Mouse (Mus musculus) heart, postnatal 0 days (tissue): ENCODE measurements around the gene Zfp771.

Experiments used
- CTCF ChIP-seq: IDR thresholded peaks from 2 replicates; pipeline ENCODE4 v1.5.1; 2016; ENCODE audit warnings: antibody characterized with exemption, control low read depth, low read depth
- EP300 ChIP-seq: IDR thresholded peaks from 2 replicates; pipeline ENCODE4 v1.6.1; 2016; ENCODE audit warnings: antibody characterized with exemption, low read depth

DNA sequence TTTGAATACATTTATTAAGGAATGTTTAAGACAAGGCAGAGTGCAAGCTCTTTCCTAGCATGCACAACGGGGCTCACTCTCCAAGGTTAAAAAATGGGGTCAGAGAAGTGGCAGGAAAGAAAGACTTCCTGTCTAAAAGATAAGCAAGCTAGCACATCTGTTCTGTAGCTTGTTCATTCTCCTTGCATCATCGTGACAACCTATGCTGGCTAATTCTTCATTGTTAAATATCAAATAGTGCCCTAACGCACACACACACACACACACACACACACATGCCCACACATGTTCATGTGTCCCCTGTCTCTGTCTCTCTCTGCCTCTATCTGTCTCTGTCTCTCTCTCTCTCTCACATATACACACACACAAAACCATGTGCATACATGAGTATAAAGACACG is 37.0 kb downstream of the Zfp771 start:
- TF ChIP-seq EP300 = no peak
- TF ChIP-seq CTCF = no peak
